Mouse (Mus musculus) testis, adult 2 months (tissue): ENCODE data around the gene Eef1g. TPM values are rescaled to one million over a fixed set of nuclear protein-coding genes. Genes with fewer than 3 reads are reported as not detected.

Experiments used
- H3K27ac ChIP-seq: fragments of 200-500 bp; 2 replicates; pipeline ENCODE4 v1.5.1; 2012; ENCODE audit warnings: low read depth, low read length; ENCODE audit not compliant: control insufficient read depth, insufficient read depth
- H3K27me3 ChIP-seq: fragments of 200-500 bp; 2 replicates; pipeline ENCODE4 v1.6.1; 2012; ENCODE audit warnings: mild to moderate bottlenecking, low read length, moderate library complexity; ENCODE audit not compliant: control insufficient read depth, insufficient read depth
- H3K36me3 ChIP-seq: fragments of 200-500 bp; 2 replicates; pipeline ENCODE4 v1.6.1; 2012; ENCODE audit warnings: mild to moderate bottlenecking, low read length; ENCODE audit not compliant: control insufficient read depth, insufficient read depth
- H3K4me1 ChIP-seq: fragments of 200-500 bp; 2 replicates; pipeline ENCODE4 v1.6.1; 2012; ENCODE audit warnings: low read length; ENCODE audit not compliant: control insufficient read depth, insufficient read depth
- H3K4me3 ChIP-seq: fragments of 200-500 bp; 2 replicates; pipeline ENCODE4 v1.5.1; 2012; ENCODE audit warnings: low read depth, mild to moderate bottlenecking, low read length, moderate library complexity, mixed read lengths; ENCODE audit not compliant: control insufficient read depth
- CTCF ChIP-seq: fragments of 200-500 bp; IDR thresholded peaks from 2 replicates; pipeline ENCODE4 v1.5.1; 2012; ENCODE audit warnings: low read depth, mild to moderate bottlenecking, inconsistent platforms, low read length, moderate library complexity; ENCODE audit not compliant: control insufficient read depth, insufficient read depth, insufficient replicate concordance
- POLR2A ChIP-seq: fragments of 200-500 bp; IDR thresholded peaks from 2 replicates; pipeline ENCODE4 v1.6.1; 2012; ENCODE audit warnings: low read depth, mild to moderate bottlenecking, inconsistent platforms, low read length, moderate library complexity; ENCODE audit not compliant: control insufficient read depth
- polyA plus RNA-seq: library from polyadenylated mRNA; depleted of rRNA; stranded (reverse); fragments of >200 nt; gene quantifications from 2 replicates; pipeline ENCODE4 v1.2.3, GENCODE M21; 2012

Gene Eef1g
- polyA plus RNA-seq, 1 experiment: 506 TPM

DNA sequence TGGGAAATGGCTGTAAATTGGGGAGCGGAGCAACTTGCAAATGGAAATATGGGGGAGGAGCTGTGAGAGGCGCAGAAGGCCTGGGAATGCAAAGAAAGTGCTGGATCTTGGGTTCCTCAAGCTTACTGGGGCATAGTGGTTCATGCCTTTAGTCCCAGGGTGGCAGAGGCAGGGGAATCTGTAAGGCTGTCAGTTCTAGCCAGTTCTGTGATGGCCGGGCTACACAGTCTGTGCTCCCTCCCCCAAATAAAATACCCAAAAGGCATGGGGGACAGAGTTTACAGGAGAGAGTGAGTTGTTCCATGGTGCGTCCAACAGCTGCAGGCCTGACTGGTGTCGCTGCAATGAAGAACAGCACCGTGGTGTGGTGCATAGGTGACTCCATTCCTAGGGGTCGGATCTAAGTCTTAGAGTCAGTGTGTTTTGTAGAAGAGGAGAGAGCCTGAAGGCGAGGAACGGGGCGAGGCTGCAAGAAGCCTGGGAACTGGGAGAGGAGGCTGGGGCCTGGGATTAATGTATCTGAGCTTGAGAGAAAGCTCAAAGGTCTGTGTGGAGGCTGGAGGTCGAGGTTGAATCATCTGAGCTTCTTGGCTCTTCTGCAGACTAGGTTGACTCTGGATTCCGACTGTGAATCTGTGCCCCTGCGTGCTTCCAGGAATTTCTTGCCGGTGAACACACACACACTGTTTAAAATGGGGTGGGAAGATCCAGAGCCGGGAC lies 21.7 kb downstream of the Eef1g start:
- H3K4me1 ChIP-seq: peaks cover 18% of the 10 kb centered on the region
- H3K27ac ChIP-seq: peak overlapping the region; percentile 34; the same call in 1 of the 2 replicates
- no peaks in the 10 kb centered on the region for H3K36me3 ChIP-seq
- H3K4me3 ChIP-seq: peak overlapping the region; percentile 57
- TF ChIP-seq CTCF (no peak), POLR2A (no peak)
- H3K27me3 ChIP-seq: peaks cover 2% of the 10 kb centered on the region; the same call in 1 of the 2 replicates

DNA sequence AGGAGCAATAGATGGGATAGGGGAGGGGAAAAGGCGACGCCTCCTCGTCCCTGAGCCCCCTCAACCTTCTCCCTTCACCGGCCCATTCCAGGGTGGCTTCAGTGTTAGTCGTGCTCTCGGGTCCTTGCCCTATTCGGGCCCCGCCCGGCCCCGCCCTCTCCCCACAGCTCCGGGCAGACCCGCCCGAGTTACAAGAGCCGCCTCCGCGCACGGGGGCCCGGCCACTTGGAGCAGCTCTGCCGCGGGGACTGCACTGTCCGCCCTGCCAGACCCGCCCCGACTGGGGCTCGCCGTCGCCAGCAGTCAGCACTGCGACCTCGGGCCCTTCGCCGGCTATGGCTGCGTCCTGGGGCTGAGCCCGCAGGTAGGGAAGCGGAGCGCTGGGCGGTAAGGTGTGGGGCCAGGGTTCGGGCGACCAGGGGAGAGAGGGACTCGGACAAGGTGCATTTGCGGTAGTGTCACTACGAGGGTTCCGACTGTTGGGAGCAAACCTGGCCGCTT lies 22.3 kb downstream of the Eef1g start, which contains the start of gene Ahnak:
Gene Ahnak, plus strand, starts transcription at position 219 of the 501 bp plus-strand sequence.
- peak within 1 kb of the TSS; percentile 90 for H3K4me3 ChIP-seq
- H3K27ac ChIP-seq: peak within 1 kb of the TSS; percentile 86
- peaks cover 18% of the 10 kb centered on the region for H3K4me1 ChIP-seq
- peaks cover 2% of the 10 kb centered on the region; the same call in 1 of the 2 replicates for H3K27me3 ChIP-seq
- TF ChIP-seq POLR2A (0 out of 2 replicates have a peak, but pooled peaks have one; percentile 52), CTCF (no peak)
- H3K36me3 ChIP-seq: no peaks in the 10 kb centered on the region

DNA sequence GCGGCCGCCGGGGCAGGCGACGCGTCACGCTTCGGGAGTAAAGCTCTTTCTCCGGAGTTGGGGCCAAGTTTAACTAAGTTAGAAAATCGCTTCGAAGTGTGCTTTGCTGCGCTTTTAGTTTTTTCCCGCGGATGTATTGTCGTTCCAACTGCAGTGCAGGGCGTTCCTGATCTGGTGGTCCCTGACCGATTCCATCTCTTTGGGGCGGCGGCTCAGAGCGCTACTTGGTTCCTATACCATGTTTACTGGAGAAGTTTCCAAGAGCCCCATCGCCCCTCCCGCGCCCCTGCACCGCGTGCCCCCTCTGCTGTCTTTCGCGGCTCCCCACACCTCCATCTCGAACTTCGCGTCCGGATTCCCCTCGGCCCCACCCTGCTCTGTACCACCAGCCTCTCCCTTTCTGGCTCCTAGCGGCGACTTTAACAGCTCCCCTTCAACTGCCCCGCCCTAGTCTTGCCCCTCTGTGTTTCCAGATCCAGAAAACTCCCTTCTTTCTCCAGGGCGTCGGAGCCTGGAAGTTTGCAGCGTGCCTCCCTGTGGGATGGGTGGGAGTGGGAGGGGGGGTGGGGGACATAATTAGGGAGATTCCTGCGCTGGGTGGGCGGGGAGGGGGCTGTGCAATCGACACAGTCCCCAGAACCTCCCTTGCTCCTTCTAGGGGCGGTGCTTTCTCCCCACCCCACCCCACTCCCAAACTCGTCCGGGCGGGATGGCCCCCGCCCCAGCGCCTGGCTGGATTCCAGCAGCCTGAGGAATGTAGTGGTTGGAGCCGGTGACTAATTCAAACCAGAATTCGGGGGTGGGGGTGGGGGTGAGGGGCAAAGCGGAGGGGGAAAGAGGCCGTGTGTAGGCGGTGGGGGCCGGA lies 23.0 kb downstream of the Eef1g start:
- Histone ChIP-seq H3K27me3 (peaks cover 2% of the 10 kb centered on the region; the same call in 1 of the 2 replicates), H3K4me3 (peak overlapping the region; percentile 90), H3K27ac (peak overlapping the region; percentile 86), H3K36me3 (no peaks in the 10 kb centered on the region), H3K4me1 (peaks cover 18% of the 10 kb centered on the region)
- no peak for TF ChIP-seq POLR2A
- TF ChIP-seq CTCF: no peak

DNA sequence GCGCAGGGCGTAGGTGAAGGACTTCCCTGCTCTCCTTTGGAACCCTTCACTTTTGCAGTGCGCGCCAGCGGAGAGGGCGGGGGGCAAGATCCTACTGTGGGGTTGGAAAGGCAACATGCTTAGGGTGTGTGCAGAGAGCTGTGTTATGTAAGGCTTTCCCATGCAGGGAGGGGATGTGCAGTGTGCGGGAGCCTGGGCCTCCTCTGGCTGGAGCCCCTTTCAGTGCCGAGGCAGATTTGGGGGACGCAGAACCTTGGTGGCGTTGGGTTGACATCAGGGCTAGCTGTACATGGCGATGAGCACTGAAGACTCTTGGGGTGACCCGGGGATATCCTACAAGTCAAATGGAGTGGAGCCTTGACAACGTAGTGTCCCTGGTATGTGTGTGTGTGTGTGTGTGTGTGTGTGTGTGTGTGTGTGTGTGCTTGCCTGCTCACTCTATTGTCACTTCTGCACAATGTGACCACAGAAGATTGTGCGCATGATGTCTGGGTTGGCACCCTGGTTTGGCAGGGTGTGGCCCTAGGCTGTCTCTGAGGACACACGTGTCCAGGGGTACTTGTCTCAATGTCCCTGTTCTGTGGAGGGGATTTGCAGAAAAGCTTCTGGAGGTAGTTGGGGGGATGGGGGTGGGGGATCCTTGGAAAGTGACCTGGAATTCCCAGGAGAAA lies 23.7 kb downstream of the Eef1g start:
- Histone ChIP-seq H3K27me3 (peaks cover 2% of the 10 kb centered on the region; the same call in 1 of the 2 replicates), H3K4me3 (peak overlapping the region; percentile 60), H3K4me1 (peaks cover 18% of the 10 kb centered on the region), H3K27ac (peak overlapping the region; percentile 85), H3K36me3 (no peaks in the 10 kb centered on the region)
- TF ChIP-seq CTCF: no peak
- TF ChIP-seq POLR2A: no peak

DNA sequence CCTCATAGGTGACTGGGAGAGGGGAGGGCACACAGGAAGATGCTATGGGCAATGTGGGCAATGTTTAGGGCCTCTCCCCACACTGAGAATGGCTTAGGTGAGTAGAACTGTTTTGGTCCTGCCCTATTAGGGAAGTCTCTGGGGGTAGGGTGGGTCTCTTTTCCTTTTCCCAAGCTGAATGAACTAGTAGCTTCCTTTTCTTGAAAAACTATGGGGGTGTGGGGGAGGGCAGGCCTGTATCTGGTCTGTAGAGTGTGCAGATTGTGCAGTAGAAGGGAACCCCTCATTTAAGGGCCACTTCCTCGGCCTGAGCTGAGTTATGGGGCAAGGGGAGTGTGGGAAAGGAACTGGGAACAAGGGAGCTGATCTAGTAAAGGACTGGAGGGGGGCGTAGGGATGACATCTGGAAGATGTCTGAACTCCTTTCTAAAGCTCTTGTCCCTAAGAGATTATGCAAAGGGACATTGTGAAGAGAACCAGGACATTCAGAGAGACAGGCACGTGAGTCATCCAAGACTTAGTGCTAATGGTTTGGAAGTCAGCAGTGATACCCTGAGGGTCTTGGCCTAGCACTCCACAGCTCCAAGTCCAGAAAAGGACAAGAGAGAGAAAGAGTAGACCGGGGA lies 24.5 kb downstream of the Eef1g start:
- H3K27ac ChIP-seq: 0 out of 2 replicates have a peak overlapping the region, but pooled peaks have one; percentile 15
- no peak for TF ChIP-seq POLR2A
- TF ChIP-seq CTCF: no peak
- H3K4me1 ChIP-seq: peaks cover 18% of the 10 kb centered on the region
- no peak overlapping the region for H3K4me3 ChIP-seq
- peaks cover 2% of the 10 kb centered on the region; the same call in 1 of the 2 replicates for H3K27me3 ChIP-seq
- H3K36me3 ChIP-seq: no peaks in the 10 kb centered on the region

DNA sequence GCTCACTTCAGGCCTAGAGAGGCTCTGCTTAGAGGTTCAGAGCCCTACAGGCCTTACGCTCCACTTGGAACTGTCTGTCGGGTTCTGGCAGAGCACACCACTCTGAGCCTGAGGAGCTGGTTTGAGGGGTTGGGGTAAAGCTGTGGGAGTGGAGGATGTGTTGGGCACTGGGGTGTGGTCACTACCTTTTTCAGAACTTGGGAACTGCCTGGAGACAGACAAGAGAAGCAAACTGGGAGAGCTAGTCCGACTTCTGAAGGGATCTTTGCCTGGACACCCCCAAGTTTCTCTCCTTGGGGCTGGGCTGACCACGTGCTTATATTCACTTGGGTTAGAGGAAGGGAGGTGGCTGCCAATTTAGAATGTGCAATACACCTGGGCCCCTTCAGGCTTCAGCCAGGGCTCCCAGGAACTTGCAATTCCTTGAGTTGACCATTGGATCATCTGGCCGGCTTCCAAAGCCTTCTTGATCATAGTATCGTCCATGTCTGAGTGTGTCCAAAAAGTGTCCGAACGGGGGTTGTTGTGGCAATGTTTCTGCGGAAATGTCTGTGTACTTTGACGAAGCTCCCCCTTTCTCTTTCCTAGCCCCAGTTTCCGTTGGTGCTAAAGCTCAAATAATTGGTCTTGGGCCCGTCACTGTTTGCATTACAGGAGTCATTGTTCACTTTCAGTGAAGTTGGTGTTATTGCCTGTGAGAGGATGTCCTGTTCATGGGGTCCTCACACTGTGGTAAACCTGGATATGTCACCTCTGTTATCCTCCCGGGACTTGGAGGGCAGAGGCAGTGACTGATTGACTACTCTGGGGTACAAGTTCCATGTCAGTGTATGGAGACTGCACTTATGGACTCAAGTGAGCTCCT lies 25.3 kb downstream of the Eef1g start:
- TF ChIP-seq CTCF (no peak), POLR2A (no peak)
- Histone ChIP-seq H3K27ac (peak overlapping the region; percentile 16), H3K4me3 (no peak overlapping the region), H3K4me1 (peaks cover 18% of the 10 kb centered on the region), H3K36me3 (no peaks in the 10 kb centered on the region), H3K27me3 (peaks cover 2% of the 10 kb centered on the region; the same call in 1 of the 2 replicates)
